ENCODE assay signal across 8 mouse cellular contexts in the genomic region with DNA sequence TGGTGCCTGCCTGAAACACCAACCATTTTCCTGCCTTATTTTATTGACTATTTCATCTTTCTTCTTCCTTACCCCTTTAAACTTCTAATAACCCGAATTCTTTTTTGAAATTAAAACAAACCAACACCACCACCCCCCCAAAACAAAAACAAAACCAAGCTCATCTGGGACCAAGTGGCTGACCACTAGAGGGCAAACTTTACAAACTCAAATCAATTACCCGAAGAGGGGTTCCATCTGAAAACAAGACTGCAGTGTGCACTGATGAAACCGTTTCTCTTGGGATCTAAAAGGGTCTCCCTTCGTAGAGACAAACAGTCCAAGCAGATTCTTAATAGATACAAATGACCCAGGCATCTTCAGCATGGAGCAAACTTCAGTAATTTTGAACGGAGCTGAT. TPM values are rescaled to one million over a fixed set of nuclear protein-coding genes. Genes with fewer than 3 reads are reported as not detected.
DNase-seq lines count a peak whose midpoint lies in the region; ATAC-seq lines count a peak whose summit lies in the region.

No protein-coding gene starts in this region.

- no peak overlapping the region for H3K27ac ChIP-seq in hindbrain, embryonic 16.5 days (ENCODE audit: low read depth, low read length)
- H3K27ac ChIP-seq in hindbrain, embryonic 13.5 days: no peak overlapping the region
- no peak overlapping the region for H3K27ac ChIP-seq in liver, embryonic 12.5 days

- H3K36me3 ChIP-seq in hindbrain, embryonic 16.5 days (ENCODE audit: control insufficient read depth, insufficient read depth, low read length): no peaks in the 10 kb centered on the region
- H3K36me3 ChIP-seq in hindbrain, embryonic 13.5 days: peaks cover 7% of the 10 kb centered on the region; the same call in 1 of the 2 replicates
- peaks cover 11% of the 10 kb centered on the region; the same call in 1 of the 2 replicates for H3K36me3 ChIP-seq in liver, embryonic 12.5 days

- no peak overlapping the region for H3K9ac ChIP-seq in hindbrain, embryonic 16.5 days (ENCODE audit: low read depth, low read length)
- no peak overlapping the region for H3K9ac ChIP-seq in hindbrain, embryonic 13.5 days
- H3K9ac ChIP-seq in liver, embryonic 12.5 days: no peak overlapping the region

- 31% methylated on average over 5 of the region's 5 CpGs for WGBS in hindbrain, embryonic 16.5 days
- 35% methylated on average over 5 of the region's 5 CpGs for WGBS in hindbrain, embryonic 13.5 days
- WGBS in liver, embryonic 12.5 days (ENCODE audit: insufficient replicate concordance): 24% methylated on average over 5 of the region's 5 CpGs

- H3K27me3 ChIP-seq in hindbrain, embryonic 16.5 days (replicated peaks; ENCODE audit: control insufficient read depth, insufficient read depth, low read length): no peaks in the 10 kb centered on the region
- H3K27me3 ChIP-seq in hindbrain, embryonic 13.5 days: no peaks in the 10 kb centered on the region
- no peaks in the 10 kb centered on the region for H3K27me3 ChIP-seq in liver, embryonic 12.5 days (replicated peaks)

- no peak overlapping the region for H3K4me2 ChIP-seq in hindbrain, embryonic 16.5 days (ENCODE audit: low read length)
- H3K4me2 ChIP-seq in hindbrain, embryonic 13.5 days: no peak overlapping the region
- no peak overlapping the region for H3K4me2 ChIP-seq in liver, embryonic 12.5 days

- peak; percentile 30 for DNase-seq in thymus, postnatal 0 days (ENCODE audit: low spot score)
- no peak for DNase-seq in thymus, postnatal 36 days
- DNase-seq in embryo, embryonic 10.5 days (ENCODE audit: low spot score): peak; percentile 59
- DNase-seq in telencephalon, adult 2 months (ENCODE audit: low read depth, low spot score): peak; percentile 51
- no peak for DNase-seq in adrenal gland, adult 18-20 months (ENCODE audit: low spot score in 2 of 2)

- no peak overlapping the region for H3K4me3 ChIP-seq in hindbrain, embryonic 16.5 days (ENCODE audit: low read length)
- no peak overlapping the region for H3K4me3 ChIP-seq in hindbrain, embryonic 13.5 days
- H3K4me3 ChIP-seq in liver, embryonic 12.5 days: no peak overlapping the region

- H3K9me3 ChIP-seq in hindbrain, embryonic 16.5 days (ENCODE audit: control insufficient read depth, low read length): no peaks in the 10 kb centered on the region
- H3K9me3 ChIP-seq in hindbrain, embryonic 13.5 days: no peaks in the 10 kb centered on the region
- no peaks in the 10 kb centered on the region for H3K9me3 ChIP-seq in liver, embryonic 12.5 days (replicated peaks)

- H3K4me1 ChIP-seq in hindbrain, embryonic 16.5 days (ENCODE audit: control insufficient read depth, insufficient read depth, low read depth, low read length): peaks cover 7% of the 10 kb centered on the region
- peaks cover 19% of the 10 kb centered on the region for H3K4me1 ChIP-seq in hindbrain, embryonic 13.5 days (replicated peaks)
- peaks cover 13% of the 10 kb centered on the region for H3K4me1 ChIP-seq in liver, embryonic 12.5 days

- 0 out of 2 replicates have a peak, but pooled peaks have one; percentile 49 for ATAC-seq in hindbrain, embryonic 16.5 days
- ATAC-seq in hindbrain, embryonic 13.5 days (ENCODE audit: low FRiP score): no peak
- ATAC-seq in liver, embryonic 12.5 days: no peak

RNA-seq across cellular contexts. Expression of a gene that starts 49.3 kb away (rescaled TPM):
- polyA plus RNA-seq in hindbrain, embryonic 16.5 days (2015; fragmentation: Nextera tagmentation; extraction: Ambion mirVana): 9.4 and 10.0 TPM in 2 replicates
- polyA plus RNA-seq in hindbrain, embryonic 13.5 days (2015; fragmentation: Nextera tagmentation; extraction: Ambion mirVana): 10.0 and 10.3 TPM in 2 replicates
- 2.9 and 4.6 TPM in 2 replicates for polyA plus RNA-seq in thymus, postnatal 0 days (2015; fragmentation: Nextera tagmentation; extraction: Ambion mirVana)
- total RNA-seq in adrenal gland, adult 18-20 months (2021): 100 to 1,000 TPM in 1 of 2 experiments, 10 to 100 TPM in 1; 71.5 to 274 TPM
- polyA plus RNA-seq in liver, embryonic 12.5 days (2016; fragmentation: Nextera tagmentation; extraction: Ambion mirVana): 9.8 and 10.1 TPM in 2 replicates

Comparison
In these comparisons a context has a peak if more than half of its experiments do, and no peak if none do; other contexts are left out.
1. DNase-seq: peak in thymus, postnatal 0 days (single experiment), embryo, embryonic 10.5 days (single experiment) and telencephalon, adult 2 months (single experiment); none in thymus, postnatal 36 days (0 of 2) and adrenal gland, adult 18-20 months (0 of 2).